Mouse (Mus musculus) heart, embryonic 14.5 days (tissue): ENCODE data around the gene Gpr4. TPM values are rescaled to one million over a fixed set of nuclear protein-coding genes. Genes with fewer than 3 reads are reported as not detected.

Source experiments
- ATAC-seq: fragments of 200-750 bp; cut with Nextera tagmentation; 2 replicates; pipeline ENCODE4 v1.8.0; 2017; ENCODE audit warnings: low read depth, moderate TSS enrichment; ENCODE audit not compliant: insufficient number of reproducible peaks, insufficient read depth, low FRiP score
- H3K27ac ChIP-seq, 2 experiments: fragments of 200-500 bp in 1 of 2; fragments of 300-500 bp in 1 of 2; sonication (generic) in 1 of 2; replicated peaks in 1 of 2; 2 replicates each; pipeline ENCODE4 v1.5.1; 2012 to 2014; ENCODE audit warnings: low read depth in 2 of 2, low read length in 2 of 2, control low read depth in 1 of 2, mild to moderate bottlenecking in 1 of 2, mixed read lengths in 1 of 2; ENCODE audit not compliant: control insufficient read depth in 1 of 2, insufficient read depth in 1 of 2
- H3K27me3 ChIP-seq: fragments of 300-500 bp; sonication (generic); 2 replicates; pipeline ENCODE4 v1.6.1; 2014; ENCODE audit warnings: mild to moderate bottlenecking, low read length, control low read depth; ENCODE audit not compliant: control insufficient read depth, insufficient read depth
- H3K36me3 ChIP-seq: fragments of 300-500 bp; sonication (generic); 2 replicates; pipeline ENCODE4 v1.6.1; 2014; ENCODE audit warnings: mild to moderate bottlenecking, control low read depth, low read length, mixed read lengths; ENCODE audit not compliant: control insufficient read depth, insufficient read depth
- H3K4me1 ChIP-seq, 2 experiments: fragments of 200-500 bp in 1 of 2; fragments of 300-500 bp in 1 of 2; sonication (generic) in 1 of 2; 2 replicates each; pipeline ENCODE4 v1.6.1; 2012 to 2014; ENCODE audit warnings: low read length in 2 of 2, control low read depth in 1 of 2, mixed read lengths in 1 of 2; ENCODE audit not compliant: control insufficient read depth in 2 of 2, insufficient read depth in 2 of 2
- H3K4me2 ChIP-seq: fragments of 300-500 bp; sonication (generic); 2 replicates; pipeline ENCODE4 v1.6.1; 2014; ENCODE audit warnings: mild to moderate bottlenecking, low read length
- H3K4me3 ChIP-seq, 2 experiments: fragments of 200-500 bp in 1 of 2; fragments of 300-500 bp in 1 of 2; sonication (generic) in 1 of 2; 2 replicates each; pipeline ENCODE4 v1.5.1; 2012 to 2014; ENCODE audit warnings: low read length in 2 of 2, mild to moderate bottlenecking in 2 of 2, control low read depth in 1 of 2, low read depth in 1 of 2, moderate library complexity in 1 of 2; ENCODE audit not compliant: control insufficient read depth in 1 of 2, insufficient read depth in 1 of 2
- H3K9ac ChIP-seq: fragments of 300-500 bp; sonication (generic); 2 replicates; pipeline ENCODE4 v1.6.1; 2014; ENCODE audit warnings: mild to moderate bottlenecking, low read length
- H3K9me3 ChIP-seq: fragments of 300-500 bp; sonication (generic); 2 replicates; pipeline ENCODE4 v1.6.1; 2016; ENCODE audit warnings: low read length, control low read depth; ENCODE audit not compliant: control insufficient read depth
- WGBS: fragments of 180-500 bp; shearing (Covaris S2); extraction: QIAGEN DNeasy Blood & Tissue Kit; methylation state at CpG from one replicate; pipeline ENCODE4 v1.1.7; 2014; 5-methylcytosine and 5-hydroxymethylcytosine counted together
- polyA plus RNA-seq: library from polyadenylated mRNA; unstranded; fragments of >200 nt; fragmentation: Nextera tagmentation; extraction: Ambion mirVana; gene quantifications from 2 replicates; pipeline ENCODE4 v1.2.1, GENCODE M21; 2014

Gpr4 gene
- polyA plus RNA-seq, 1 experiment from 2014 or later: 1.6 TPM

GRCm38 (mm10) chr7:19194676-19195075, 17.7 kb upstream of the Gpr4 start:
- H3K4me1 ChIP-seq: no peaks in the 10 kb centered on the region
- peaks cover 77% of the 10 kb centered on the region for H3K36me3 ChIP-seq
- WGBS: over 99% methylated on average over 4 of the region's 4 CpGs
- H3K4me3 ChIP-seq: no peak overlapping the region
- no peak overlapping the region for H3K9ac ChIP-seq
- no peak overlapping the region for H3K27ac ChIP-seq
- no peak overlapping the region for H3K4me2 ChIP-seq
- H3K9me3 ChIP-seq: peaks cover 4% of the 10 kb centered on the region; the same call in 1 of the 2 replicates
- no peaks in the 10 kb centered on the region for H3K27me3 ChIP-seq
- ATAC-seq: no peak

GRCm38 (mm10) chr7:19196676-19197075, 15.7 kb upstream of the Gpr4 start:
- no peak for ATAC-seq
- Histone ChIP-seq H3K4me1 (no peaks in the 10 kb centered on the region), H3K27me3 (no peaks in the 10 kb centered on the region), H3K9me3 (peaks cover 4% of the 10 kb centered on the region; the same call in 1 of the 2 replicates), H3K27ac (no peak overlapping the region), H3K9ac (no peak overlapping the region), H3K4me3 (no peak overlapping the region), H3K36me3 (peaks cover 82% of the 10 kb centered on the region), H3K4me2 (no peak overlapping the region)
- 48% methylated on average over 6 of the region's 6 CpGs for WGBS

GRCm38 (mm10) chr7:19197985-19198384, 14.4 kb upstream of the Gpr4 start:
- H3K27me3 ChIP-seq: no peaks in the 10 kb centered on the region
- no peak for ATAC-seq
- H3K9me3 ChIP-seq: peaks cover 4% of the 10 kb centered on the region; the same call in 1 of the 2 replicates
- H3K36me3 ChIP-seq: peaks cover 82% of the 10 kb centered on the region
- no peaks in the 10 kb centered on the region for H3K4me1 ChIP-seq
- 28% methylated on average over 2 of the region's 2 CpGs for WGBS
- H3K27ac ChIP-seq: no peak overlapping the region
- H3K4me3 ChIP-seq: no peak overlapping the region
- H3K4me2 ChIP-seq: no peak overlapping the region
- H3K9ac ChIP-seq: no peak overlapping the region

DNA sequence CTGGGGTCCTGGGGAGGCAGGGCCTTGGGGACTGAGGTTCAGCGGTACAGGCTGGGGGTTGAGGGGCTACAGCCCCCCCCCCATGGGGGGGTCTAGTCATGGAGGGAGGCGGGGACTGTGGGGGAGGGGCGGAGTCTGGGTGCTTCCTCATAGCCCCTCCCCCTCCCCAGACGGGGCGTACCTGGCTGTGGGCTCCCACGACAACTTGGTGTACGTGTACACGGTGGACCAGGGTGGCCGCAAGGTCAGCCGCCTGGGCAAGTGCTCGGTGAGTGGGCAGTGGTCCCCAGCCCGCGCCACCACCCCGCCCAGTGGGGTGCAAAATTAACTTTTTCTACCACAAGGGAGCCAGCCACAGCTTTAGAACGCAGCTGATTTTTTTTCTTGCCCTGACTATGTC, 10.7 kb upstream of the Gpr4 start:
- 67% methylated on average over 12 of the region's 15 CpGs for WGBS
- Histone ChIP-seq H3K27me3 (no peaks in the 10 kb centered on the region), H3K4me3 (no peak overlapping the region), H3K36me3 (peaks cover 82% of the 10 kb centered on the region), H3K9ac (no peak overlapping the region), H3K4me1 (no peaks in the 10 kb centered on the region), H3K27ac (no peak overlapping the region), H3K4me2 (no peak overlapping the region), H3K9me3 (no peaks in the 10 kb centered on the region)
- ATAC-seq: no peak

- H3K36me3 ChIP-seq: peaks cover 76% of the 10 kb centered on the region
Measured at GRCm38 (mm10) chr7:19202065-19202850, 10.1 kb upstream of the Gpr4 start.

GRCm38 (mm10) chr7:19208201-19208910, 4.0 kb upstream of the Gpr4 start:
- no peaks in the 10 kb centered on the region for H3K27me3 ChIP-seq
- no peak for ATAC-seq
- H3K9ac ChIP-seq: no peak overlapping the region
- WGBS: 72% methylated on average over 13 of the region's 13 CpGs
- H3K36me3 ChIP-seq: peaks cover 29% of the 10 kb centered on the region
- no peak overlapping the region for H3K27ac ChIP-seq
- no peak overlapping the region for H3K4me3 ChIP-seq
- peaks cover 2 to 8% of the 10 kb centered on the region in 2 experiments; a peak in 2 of 4 replicates for H3K4me1 ChIP-seq
- H3K9me3 ChIP-seq: no peaks in the 10 kb centered on the region
- no peak overlapping the region for H3K4me2 ChIP-seq

More at GRCm38 (mm10) chr7:19202065-19202850, 10.1 kb upstream of the Gpr4 start:
- no peak for ATAC-seq
- H3K27ac ChIP-seq: no peak overlapping the region
- no peak overlapping the region for H3K9ac ChIP-seq
- H3K4me2 ChIP-seq: no peak overlapping the region
- no peaks in the 10 kb centered on the region for H3K4me1 ChIP-seq
- no peaks in the 10 kb centered on the region for H3K27me3 ChIP-seq
- WGBS: 66% methylated on average over 15 of the region's 15 CpGs
- H3K4me3 ChIP-seq: no peak overlapping the region
- no peaks in the 10 kb centered on the region for H3K9me3 ChIP-seq

- H3K4me2 ChIP-seq: no peak overlapping the region
- H3K36me3 ChIP-seq: peaks cover 25% of the 10 kb centered on the region
- ATAC-seq: no peak
- H3K27me3 ChIP-seq: no peaks in the 10 kb centered on the region
- no peak overlapping the region for H3K9ac ChIP-seq
- H3K27ac ChIP-seq: no peak overlapping the region
- H3K4me1 ChIP-seq: peaks cover 2 to 9% of the 10 kb centered on the region in 2 experiments; a peak in 2 of 4 replicates
- no peak overlapping the region for H3K4me3 ChIP-seq
- WGBS: 48% methylated on average over 7 of the region's 7 CpGs
- H3K9me3 ChIP-seq: no peaks in the 10 kb centered on the region
Measured at GRCm38 (mm10) chr7:19208944-19209472, 3.3 kb upstream of the Gpr4 start.
